Mouse (Mus musculus): ENCODE results near the gene Rnaseh2a. TPM values are rescaled to one million over a fixed set of nuclear protein-coding genes. Genes with fewer than 3 reads are reported as not detected.

Rnaseh2a gene
- polyA plus RNA-seq (2015; fragmentation: Nextera tagmentation; extraction: Ambion mirVana): 54.2 and 54.7 TPM in 2 replicates

DNA sequence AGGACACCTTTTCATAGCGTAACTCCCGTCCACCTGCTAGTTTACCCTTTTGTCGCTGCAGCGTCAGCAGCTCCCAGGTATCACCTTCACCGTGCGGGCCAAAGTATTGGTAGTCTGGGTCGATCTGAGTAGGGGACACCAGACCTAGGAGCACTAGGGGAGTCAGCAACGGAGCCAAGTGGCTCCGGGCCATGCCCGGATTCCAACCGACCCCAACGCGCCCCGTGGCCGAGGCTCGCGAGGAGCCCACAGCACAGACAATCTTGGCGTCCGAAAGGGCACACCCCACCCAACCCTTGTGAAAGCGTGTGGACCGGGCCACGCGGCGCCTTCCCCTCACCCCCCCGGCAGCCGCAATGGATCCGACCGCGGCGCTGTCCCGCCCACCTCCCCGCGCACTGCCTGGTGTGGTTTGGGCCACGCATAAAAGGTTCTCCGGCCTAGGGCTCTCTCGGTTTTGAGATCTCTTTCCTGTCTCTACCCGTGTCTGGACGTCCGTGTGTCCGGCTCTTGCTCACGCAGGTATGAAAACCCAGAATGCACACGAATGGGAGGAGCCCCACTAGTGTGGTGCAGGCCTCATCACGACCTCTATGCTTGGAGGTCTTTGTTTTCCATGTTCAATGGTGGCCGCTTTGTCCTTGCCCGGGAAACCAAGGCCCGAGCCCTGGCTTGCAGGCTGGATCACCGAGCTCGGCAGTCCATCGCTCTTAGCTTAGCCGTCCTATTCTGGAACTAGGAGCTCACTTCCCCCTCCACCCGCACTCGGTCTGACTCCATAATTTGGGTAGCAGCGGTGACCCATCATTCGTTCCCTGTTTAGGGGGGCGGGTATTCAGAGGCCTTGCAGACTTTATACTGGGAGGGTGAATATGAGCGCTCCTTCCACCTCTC lies at the start of gene Rnaseh2a, which contains the start of the genes Gm49661 and Prdx2:
TSS of gene Rnaseh2a (minus strand) at position 527 of the 894 bp plus-strand sequence.
TSS of gene Gm49661 (minus strand) at position 193 of the 894 bp plus-strand sequence.
TSS of gene Prdx2 (plus strand) at position 347 of the 894 bp plus-strand sequence.
- Histone ChIP-seq H3K27ac (peak within 1 kb of the TSS; percentile 78), H3K9me3 (no peaks in the 10 kb centered on the region), H3K4me2 (peak within 1 kb of the TSS; percentile 94), H3K4me1 (peaks cover 51% of the 10 kb centered on the region), H3K36me3 (replicated peaks) (peaks cover 22% of the 10 kb centered on the region), H3K27me3 (replicated peaks) (no peaks in the 10 kb centered on the region), H3K4me3 (peak within 1 kb of the TSS; percentile 71), H3K9ac (peak within 1 kb of the TSS; percentile 84)
- ATAC-seq (replicated peaks): peak; percentile 78
- under 1% methylated on average over 56 of the region's 56 CpGs for WGBS

DNA sequence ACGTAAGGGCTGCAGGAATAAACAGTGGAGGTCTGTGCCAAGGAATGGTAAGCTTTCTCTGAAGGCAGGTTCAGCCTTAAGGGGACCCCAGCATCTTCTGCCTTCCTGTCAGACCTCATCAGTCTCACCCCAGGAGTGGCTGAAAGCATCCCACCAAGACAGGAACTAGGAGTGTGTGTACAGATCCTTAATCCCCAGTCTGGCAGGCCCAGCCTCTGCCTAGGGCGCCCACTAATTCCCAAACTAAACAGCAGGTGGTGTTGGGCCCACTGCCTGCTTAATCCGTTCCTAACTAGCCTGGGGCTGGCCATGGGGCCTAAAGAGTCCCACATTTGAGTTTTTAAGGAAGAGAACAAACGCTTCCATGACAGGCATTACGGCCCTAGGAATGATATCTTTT lies 47.6 kb upstream of the Rnaseh2a start:
- no peak for ATAC-seq (replicated peaks)
- H3K4me2 ChIP-seq: no peak overlapping the region
- H3K36me3 ChIP-seq (replicated peaks): peaks cover 26% of the 10 kb centered on the region
- H3K27me3 ChIP-seq (replicated peaks): peaks cover 10% of the 10 kb centered on the region
- no peak overlapping the region for H3K9ac ChIP-seq
- 26% methylated on average over 5 of the region's 5 CpGs for WGBS
- H3K27ac ChIP-seq: no peak overlapping the region
- H3K4me3 ChIP-seq: no peak overlapping the region
- no peaks in the 10 kb centered on the region for H3K9me3 ChIP-seq
- H3K4me1 ChIP-seq: peaks cover 6% of the 10 kb centered on the region; the same call in 1 of the 2 replicates

DNA sequence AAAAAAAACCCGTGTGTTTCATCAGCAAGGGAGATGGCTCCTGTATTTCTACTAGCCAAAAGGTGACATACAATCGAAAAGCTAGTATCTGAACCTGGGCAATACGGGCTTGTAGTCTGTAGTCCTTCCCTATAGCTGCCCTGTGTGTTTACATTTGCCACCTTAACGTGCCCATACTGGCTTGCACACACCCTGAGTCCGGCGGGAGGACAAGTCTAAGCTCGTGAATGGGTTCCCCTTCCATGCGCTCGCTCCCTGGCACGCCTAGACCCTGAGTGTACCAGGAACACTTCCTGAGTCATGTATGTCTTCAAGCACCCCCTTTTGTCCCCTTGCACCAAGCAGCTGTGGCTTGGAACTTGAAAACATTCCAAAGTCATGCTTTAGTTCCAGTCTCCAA lies 47.2 kb upstream of the Rnaseh2a start:
- ATAC-seq (replicated peaks): no peak
- Histone ChIP-seq H3K4me3 (no peak overlapping the region), H3K27ac (no peak overlapping the region), H3K27me3 (replicated peaks) (peaks cover 12% of the 10 kb centered on the region), H3K9ac (no peak overlapping the region), H3K4me1 (peaks cover 6% of the 10 kb centered on the region; the same call in 1 of the 2 replicates), H3K9me3 (no peaks in the 10 kb centered on the region), H3K4me2 (no peak overlapping the region), H3K36me3 (replicated peaks) (peaks cover 26% of the 10 kb centered on the region)
- 74% methylated on average over 10 of the region's 10 CpGs for WGBS

- Histone ChIP-seq H3K4me2 (peak within 1 kb of the TSS; percentile 62), H3K9me3 (no peaks in the 10 kb centered on the region), H3K4me3 (peak within 1 kb of the TSS; percentile 35), H3K36me3 (replicated peaks) (peaks cover 22% of the 10 kb centered on the region), H3K27ac (no peak within 1 kb of the TSS), H3K27me3 (replicated peaks) (peaks cover 25% of the 10 kb centered on the region), H3K9ac (peak within 1 kb of the TSS; percentile 36; the same call in 1 of the 2 replicates), H3K4me1 (peaks cover 6% of the 10 kb centered on the region; the same call in 1 of the 2 replicates)
- no peak for ATAC-seq (replicated peaks)
- WGBS: 55% methylated on average over 2 of the region's 2 CpGs
These were observed 44.9 kb upstream of the Rnaseh2a start, which contains the start of gene Best2 for GRCm38 (mm10) chr8:85014431-85014830. Best2 (minus strand) TSS chr8:85014531.

DNA sequence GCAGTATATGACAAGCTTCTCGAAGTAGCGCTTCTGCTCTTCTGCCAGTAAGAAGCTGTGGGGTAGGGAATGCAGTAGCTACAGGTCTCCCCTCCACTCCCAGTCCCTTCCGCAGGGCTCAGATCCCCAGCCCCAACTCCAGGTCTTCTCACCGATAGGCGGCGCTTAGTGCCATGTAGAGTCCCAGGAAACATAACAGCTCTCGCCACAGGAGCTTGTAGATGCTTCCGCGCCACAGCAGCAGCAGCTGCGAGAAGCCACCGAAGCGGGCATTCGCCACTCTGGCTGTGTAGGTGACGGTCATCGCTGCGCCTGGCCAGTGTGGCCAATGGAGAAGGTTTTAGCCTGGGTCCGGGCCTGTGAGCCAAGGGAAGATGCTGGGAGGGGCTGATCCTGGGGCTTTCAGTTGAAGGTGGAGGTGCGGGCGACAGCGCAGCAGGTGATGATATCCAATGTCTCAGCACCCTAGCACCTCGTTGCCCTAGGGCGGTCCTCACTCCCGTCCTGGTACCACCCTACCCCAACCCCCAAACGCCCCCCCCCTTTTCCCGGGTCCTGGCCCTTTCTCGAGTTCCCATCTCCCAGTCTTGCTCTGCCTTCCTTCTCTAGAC lies 43.8 kb upstream of the Rnaseh2a start:
- 6% methylated on average over 26 of the region's 26 CpGs for WGBS
- ATAC-seq (replicated peaks): peak; percentile 78
- H3K4me2 ChIP-seq: peak overlapping the region; percentile 62
- no peaks in the 10 kb centered on the region for H3K9me3 ChIP-seq
- peaks cover 29% of the 10 kb centered on the region for H3K27me3 ChIP-seq (replicated peaks)
- peak overlapping the region; percentile 36; the same call in 1 of the 2 replicates for H3K9ac ChIP-seq
- H3K36me3 ChIP-seq (replicated peaks): peaks cover 12% of the 10 kb centered on the region
- H3K27ac ChIP-seq: no peak overlapping the region
- peak overlapping the region; percentile 35 for H3K4me3 ChIP-seq
- peaks cover 6% of the 10 kb centered on the region; the same call in 1 of the 2 replicates for H3K4me1 ChIP-seq

DNA sequence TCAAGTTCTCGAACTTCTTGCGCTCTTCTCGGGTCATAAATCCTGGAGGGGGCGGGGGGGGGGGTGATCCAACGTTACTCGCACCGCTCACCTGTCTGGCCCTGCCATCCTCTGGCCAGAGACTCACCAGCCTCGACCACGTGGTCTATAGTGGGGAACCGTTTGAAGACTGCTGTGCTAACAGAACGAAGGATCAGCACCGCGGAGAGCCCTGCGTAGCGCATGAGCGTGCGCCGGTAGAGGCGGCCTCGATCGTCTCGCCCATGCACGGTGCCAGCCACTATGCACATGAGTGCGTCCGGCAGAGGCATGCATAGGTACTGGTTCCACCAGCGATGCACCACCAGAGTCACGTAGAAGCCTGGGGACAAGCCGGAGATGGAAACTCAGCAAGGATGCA lies 41.7 kb upstream of the Rnaseh2a start:
- no peak overlapping the region for H3K4me2 ChIP-seq
- H3K4me3 ChIP-seq: no peak overlapping the region
- WGBS: 14% methylated on average over 28 of the region's 28 CpGs
- H3K9me3 ChIP-seq: no peaks in the 10 kb centered on the region
- no peaks in the 10 kb centered on the region for H3K36me3 ChIP-seq (replicated peaks)
- H3K9ac ChIP-seq: no peak overlapping the region
- H3K27me3 ChIP-seq (replicated peaks): peaks cover 38% of the 10 kb centered on the region
- ATAC-seq (replicated peaks): no peak
- H3K27ac ChIP-seq: no peak overlapping the region
- peaks cover 6% of the 10 kb centered on the region; the same call in 1 of the 2 replicates for H3K4me1 ChIP-seq

DNA sequence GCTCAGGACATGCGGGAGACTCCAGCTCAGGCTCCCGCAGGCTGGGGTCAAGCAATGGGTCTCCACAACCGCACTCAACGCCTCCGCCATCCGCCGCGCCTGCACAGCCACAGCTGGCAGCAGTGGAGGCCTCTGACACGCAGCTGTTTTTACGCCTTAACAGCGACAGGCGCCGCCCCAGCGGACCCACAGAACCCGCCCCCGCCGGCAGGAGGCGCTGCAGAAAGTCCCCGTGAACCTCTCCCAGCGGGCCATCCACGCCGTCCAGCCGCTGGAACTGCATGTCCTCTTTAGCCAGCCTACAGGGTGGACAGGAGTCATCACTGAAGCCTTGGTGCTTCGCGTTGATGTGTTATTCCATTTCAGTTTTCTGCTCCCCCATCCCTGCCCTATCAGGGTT lies 38.1 kb upstream of the Rnaseh2a start:
- no peaks in the 10 kb centered on the region for H3K4me1 ChIP-seq
- peaks cover 3% of the 10 kb centered on the region; the same call in 1 of the 2 replicates for H3K36me3 ChIP-seq (replicated peaks)
- H3K27ac ChIP-seq: no peak overlapping the region
- 23% methylated on average over 25 of the region's 25 CpGs for WGBS
- H3K4me3 ChIP-seq: no peak overlapping the region
- H3K9me3 ChIP-seq: no peaks in the 10 kb centered on the region
- H3K9ac ChIP-seq: no peak overlapping the region
- no peak for ATAC-seq (replicated peaks)
- peaks cover 29% of the 10 kb centered on the region for H3K27me3 ChIP-seq (replicated peaks)
- H3K4me2 ChIP-seq: no peak overlapping the region

DNA sequence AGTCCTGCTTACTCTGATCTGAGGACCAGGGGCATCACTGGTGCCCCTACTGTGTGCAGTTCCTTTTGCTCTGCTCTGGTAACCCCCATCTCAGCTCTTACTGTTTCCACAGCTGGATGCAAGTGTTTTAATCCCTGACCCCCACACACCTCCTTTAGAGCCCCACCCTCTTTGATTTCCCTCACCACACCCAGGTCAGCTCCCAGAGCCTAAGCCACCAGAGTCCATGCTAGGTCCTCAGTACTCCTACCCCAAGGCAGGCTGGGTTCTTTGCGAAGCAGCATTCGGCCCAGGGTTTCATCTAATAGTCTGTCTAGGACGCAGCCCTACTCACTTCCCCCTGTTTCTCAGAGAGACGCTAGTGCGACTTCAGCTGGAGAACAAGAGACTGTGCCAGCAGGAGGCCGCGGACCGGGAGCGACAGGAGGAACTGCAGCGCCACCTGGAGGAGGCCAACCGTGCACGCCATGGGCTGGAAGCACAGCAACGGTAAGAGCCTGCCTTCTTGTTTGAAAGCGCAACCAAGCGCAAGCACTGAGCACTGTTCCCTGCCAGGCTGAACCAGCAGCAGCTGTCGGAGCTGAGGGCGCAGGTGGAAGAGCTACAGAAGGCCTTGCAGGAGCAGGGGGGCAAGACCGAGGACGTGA lies 28.2 kb upstream of the Rnaseh2a start:
- H3K4me2 ChIP-seq: peak overlapping the region; percentile 31
- H3K4me1 ChIP-seq: peaks cover 11% of the 10 kb centered on the region; the same call in 1 of the 2 replicates
- no peak overlapping the region for H3K27ac ChIP-seq
- peaks cover 17% of the 10 kb centered on the region for H3K27me3 ChIP-seq (replicated peaks)
- H3K9ac ChIP-seq: no peak overlapping the region
- ATAC-seq (replicated peaks): peak; percentile 77
- no peaks in the 10 kb centered on the region for H3K9me3 ChIP-seq
- WGBS: 4% methylated on average over 19 of the region's 19 CpGs
- H3K4me3 ChIP-seq: peak overlapping the region; percentile 9; the same call in 1 of the 2 replicates
- H3K36me3 ChIP-seq (replicated peaks): peaks cover 1% of the 10 kb centered on the region; the same call in 1 of the 2 replicates

DNA sequence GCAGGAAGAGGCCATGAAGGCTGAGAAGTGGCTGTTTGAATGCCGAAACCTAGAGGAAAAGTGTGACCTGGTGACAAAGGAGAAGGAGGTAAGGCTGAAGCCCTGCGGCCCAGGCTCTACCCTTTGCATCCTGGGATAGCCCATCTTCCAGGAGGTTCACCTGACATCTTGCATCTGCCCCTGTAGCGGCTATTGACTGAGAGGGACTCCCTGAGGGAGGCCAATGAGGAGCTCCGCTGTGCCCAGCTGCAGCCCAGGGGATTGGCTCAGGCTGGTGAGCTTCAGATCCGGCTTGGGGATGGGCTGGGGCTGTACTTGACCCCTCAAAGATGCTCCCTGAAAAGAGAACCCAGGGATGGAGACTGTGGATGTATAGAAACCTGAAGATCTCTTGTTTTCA lies 27.4 kb upstream of the Rnaseh2a start:
- H3K27me3 ChIP-seq (replicated peaks): peaks cover 17% of the 10 kb centered on the region
- no peak overlapping the region for H3K9ac ChIP-seq
- H3K27ac ChIP-seq: no peak overlapping the region
- 82% methylated on average over 5 of the region's 5 CpGs for WGBS
- no peaks in the 10 kb centered on the region for H3K36me3 ChIP-seq (replicated peaks)
- ATAC-seq (replicated peaks): no peak
- H3K4me2 ChIP-seq: no peak overlapping the region
- H3K4me3 ChIP-seq: no peak overlapping the region
- H3K9me3 ChIP-seq: no peaks in the 10 kb centered on the region
- peaks cover 11% of the 10 kb centered on the region; the same call in 1 of the 2 replicates for H3K4me1 ChIP-seq

DNA sequence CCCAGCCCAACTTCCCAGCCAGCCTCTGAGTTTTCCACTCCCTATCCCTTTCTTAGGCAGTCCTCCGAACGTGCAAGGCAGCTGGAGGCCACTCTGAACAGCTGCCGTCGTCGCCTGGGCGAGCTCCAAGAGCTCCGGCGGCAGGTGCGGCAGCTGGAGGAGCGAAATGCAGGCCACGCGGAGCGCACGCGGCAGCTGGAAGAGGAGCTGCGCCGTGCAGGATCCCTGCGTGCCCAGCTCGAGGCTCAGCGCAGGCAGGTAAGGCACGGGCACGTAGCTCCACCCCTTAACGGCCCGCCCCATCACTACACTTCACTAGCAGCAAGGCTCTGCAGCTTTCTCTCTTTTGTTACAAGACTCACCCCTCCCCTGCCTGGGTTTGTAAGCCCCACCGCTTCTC lies 26.1 kb upstream of the Rnaseh2a start:
- Histone ChIP-seq H3K27ac (no peak overlapping the region), H3K4me1 (peaks cover 20% of the 10 kb centered on the region), H3K4me2 (0 out of 2 replicates have a peak overlapping the region, but pooled peaks have one; percentile 14), H3K9ac (no peak overlapping the region), H3K4me3 (no peak overlapping the region), H3K9me3 (no peaks in the 10 kb centered on the region), H3K36me3 (replicated peaks) (no peaks in the 10 kb centered on the region), H3K27me3 (replicated peaks) (peaks cover 17% of the 10 kb centered on the region)
- 27% methylated on average over 25 of the region's 25 CpGs for WGBS
- ATAC-seq (replicated peaks): no peak

DNA sequence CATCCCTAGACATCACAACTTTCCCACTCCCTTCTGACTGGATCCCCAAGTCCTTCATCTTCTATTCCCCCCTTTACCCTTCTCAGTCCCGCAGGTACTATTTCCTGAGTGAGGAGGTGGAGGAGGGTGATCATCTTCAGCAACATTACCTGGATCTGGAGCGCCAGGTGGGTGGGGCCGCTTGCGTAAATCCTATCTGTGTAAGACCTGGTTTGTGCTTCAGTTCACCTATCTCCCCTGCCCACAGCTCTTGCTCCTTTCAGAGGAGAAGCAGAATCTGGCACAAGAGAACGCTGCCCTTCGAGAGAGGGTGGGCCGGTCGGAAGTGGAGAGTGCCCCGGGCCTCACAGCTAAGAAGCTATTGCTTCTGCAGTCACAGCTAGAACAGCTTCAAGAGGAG lies 24.8 kb upstream of the Rnaseh2a start:
- Histone ChIP-seq H3K4me3 (no peak overlapping the region), H3K9ac (no peak overlapping the region), H3K27ac (no peak overlapping the region), H3K36me3 (replicated peaks) (no peaks in the 10 kb centered on the region), H3K27me3 (replicated peaks) (peaks cover 17% of the 10 kb centered on the region), H3K9me3 (no peaks in the 10 kb centered on the region), H3K4me2 (no peak overlapping the region), H3K4me1 (peaks cover 27% of the 10 kb centered on the region)
- ATAC-seq (replicated peaks): no peak
- 95% methylated on average over 9 of the region's 9 CpGs for WGBS

All from midbrain, embryonic 15.5 days (tissue).